Mouse (Mus musculus): ENCODE measurements around the gene Zic3.

Gene Zic3
- long read RNA-seq, experiment 1, result 0 reads
- long read RNA-seq, experiment 2, result 0 reads

GRCm38 (mm10) chrX:58022400-58022799 lies at the start of gene Zic3:
Gene Zic3, plus strand, starts transcription at chrX:58022700.
- intact Hi-C loops (cut with DNase I), result no loop called here

GRCm38 (mm10) chrX:57982351-57982750 lies 40.1 kb upstream of the Zic3 start:
- intact Hi-C loops (cut with DNase I), result no loop called here

DNA sequence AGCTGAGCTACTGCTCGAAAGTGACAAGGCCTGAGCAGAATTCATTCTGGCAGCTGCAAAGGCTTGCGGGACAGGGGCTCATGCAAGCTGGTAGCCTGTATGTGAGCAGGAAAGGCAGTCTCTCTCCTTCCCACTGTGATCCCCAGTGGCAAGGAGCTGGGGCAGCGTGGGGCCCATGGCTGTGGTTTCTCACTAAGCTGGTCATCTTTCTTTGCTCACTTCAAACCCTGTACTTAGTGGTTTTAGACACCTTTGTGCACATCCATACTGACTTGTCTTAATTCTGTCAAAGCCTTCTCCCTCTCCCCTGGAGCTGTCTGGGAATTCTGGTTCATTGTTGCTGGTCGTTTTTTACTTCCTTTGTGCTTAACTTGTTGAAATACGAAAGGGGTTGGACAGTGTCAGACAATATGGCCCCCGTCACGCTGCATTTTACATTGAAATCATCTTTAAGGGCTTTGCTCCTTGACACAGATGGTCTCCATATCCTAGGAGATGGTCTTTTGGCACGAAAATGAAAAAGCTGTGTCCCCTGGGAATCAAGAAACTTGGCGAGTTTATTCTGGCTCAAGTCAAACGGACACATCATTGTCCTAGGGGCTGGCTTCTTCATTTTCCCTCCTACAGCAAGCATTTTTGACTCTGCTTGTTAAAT lies 34.9 kb upstream of the Zic3 start:
- intact Hi-C loops (cut with DNase I), result no loop called here

DNA sequence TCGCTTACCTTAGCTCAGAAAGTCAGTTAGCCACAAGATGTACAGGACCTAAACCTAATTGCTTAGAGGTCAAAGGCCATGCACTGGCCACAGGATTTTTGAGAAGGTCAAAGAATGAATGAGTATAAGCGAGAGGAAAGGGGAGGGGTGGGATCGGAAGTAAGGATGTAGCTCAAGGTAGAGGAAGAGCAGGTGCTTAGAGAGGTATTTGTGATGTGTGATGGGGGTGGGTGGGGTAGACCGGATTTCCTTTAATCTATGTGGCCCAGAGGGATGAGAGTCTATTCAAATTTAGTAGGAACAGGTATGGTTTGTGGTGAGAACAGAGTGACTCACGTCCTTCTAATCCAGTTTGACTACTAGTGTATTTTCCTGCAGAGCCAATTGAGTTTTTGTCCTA lies 9.1 kb upstream of the Zic3 start:
- intact Hi-C loops (cut with DNase I), result no loop called here

GRCm38 (mm10) chrX:58014093-58014492 lies 8.4 kb upstream of the Zic3 start:
- intact Hi-C loops (cut with DNase I), result no loop called here

DNA sequence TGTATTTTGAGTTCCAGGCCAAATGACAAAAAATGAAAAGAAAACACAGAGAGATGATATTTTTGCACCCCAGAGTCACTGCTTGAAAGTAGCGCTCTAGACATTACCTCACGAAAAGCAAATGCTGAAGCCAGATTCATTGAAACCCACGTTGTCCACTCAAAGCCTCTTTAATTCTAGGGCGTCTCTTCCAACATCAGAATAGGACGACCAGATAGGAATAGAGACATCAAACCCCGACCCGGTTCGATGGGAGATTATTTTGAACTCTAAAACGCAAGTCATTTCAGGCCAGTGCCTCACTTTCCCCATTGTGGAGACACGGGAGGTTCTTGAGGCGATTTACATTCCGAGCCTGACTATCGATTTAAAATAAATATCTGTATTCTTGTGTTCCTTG lies 7.7 kb upstream of the Zic3 start:
- intact Hi-C loops (cut with DNase I), result no loop called here

- intact Hi-C loops (cut with DNase I), result no loop called here
Measured at GRCm38 (mm10) chrX:58015336-58015945, 7.1 kb upstream of the Zic3 start.

- intact Hi-C loops (cut with DNase I), result no loop called here
Measured at GRCm38 (mm10) chrX:58018720-58019119, 3.8 kb upstream of the Zic3 start.

DNA sequence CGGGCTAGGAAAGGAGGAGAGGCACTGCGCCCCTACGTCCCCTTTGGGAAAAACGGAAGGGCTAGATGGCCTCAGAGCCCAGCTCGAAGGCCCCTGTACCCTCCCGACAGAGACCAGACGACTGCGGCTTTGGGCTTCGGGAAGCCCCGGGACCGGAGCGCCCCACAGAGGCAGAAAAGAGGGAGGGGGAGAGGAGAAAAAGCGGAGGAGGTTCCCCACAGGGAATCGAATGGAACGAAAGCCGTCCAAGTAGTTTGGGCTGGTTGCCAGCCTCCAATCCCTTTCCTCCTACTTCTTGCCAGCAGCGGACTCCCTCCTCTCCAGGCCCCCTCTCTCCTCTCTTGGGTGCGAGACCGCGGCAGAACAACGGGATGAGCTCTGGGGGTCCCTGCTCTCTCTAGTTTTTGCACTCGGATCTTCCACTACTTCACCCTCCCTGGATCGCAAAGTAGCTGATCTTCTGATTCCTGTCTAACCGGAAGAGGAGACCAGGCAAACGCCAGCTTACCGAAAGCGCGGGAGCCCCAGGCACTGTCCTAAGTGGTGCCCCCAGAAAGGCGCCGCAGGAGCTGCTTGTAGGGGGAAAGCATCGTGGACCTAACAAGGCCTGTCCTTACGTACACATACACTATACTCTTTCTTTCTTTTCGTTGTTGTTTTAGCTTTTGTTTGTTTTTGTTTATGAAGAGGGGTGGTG lies 3.1 kb upstream of the Zic3 start:
- intact Hi-C loops (cut with DNase I), result no loop called here

- intact Hi-C loops (cut with DNase I), result no loop called here
Measured at GRCm38 (mm10) chrX:58027631-58028030, 5.1 kb downstream of the Zic3 start.

- intact Hi-C loops (cut with DNase I), result no loop called here
Measured at GRCm38 (mm10) chrX:58028082-58028481, 5.6 kb downstream of the Zic3 start.

DNA sequence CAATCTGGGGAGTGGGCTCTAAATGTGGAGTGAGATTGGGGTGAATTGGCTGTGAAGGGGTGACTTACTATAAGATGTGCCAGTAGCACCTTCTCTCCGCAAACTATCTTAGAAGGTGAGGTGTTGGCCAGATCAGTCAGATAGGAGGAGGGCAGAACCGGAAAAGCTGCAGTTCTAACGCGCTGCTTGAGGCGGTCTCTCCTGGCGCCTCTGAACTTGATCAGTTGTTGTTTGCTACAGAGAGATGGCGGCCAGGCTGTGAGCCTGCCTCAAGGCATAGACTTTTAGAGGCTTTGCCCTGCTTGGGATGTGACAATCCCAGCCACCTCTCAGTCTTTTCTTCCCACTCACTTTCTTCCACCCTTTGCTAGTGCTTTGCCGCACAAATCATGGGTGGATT lies 6.4 kb downstream of the Zic3 start:
- intact Hi-C loops (cut with DNase I), result no loop called here

DNA sequence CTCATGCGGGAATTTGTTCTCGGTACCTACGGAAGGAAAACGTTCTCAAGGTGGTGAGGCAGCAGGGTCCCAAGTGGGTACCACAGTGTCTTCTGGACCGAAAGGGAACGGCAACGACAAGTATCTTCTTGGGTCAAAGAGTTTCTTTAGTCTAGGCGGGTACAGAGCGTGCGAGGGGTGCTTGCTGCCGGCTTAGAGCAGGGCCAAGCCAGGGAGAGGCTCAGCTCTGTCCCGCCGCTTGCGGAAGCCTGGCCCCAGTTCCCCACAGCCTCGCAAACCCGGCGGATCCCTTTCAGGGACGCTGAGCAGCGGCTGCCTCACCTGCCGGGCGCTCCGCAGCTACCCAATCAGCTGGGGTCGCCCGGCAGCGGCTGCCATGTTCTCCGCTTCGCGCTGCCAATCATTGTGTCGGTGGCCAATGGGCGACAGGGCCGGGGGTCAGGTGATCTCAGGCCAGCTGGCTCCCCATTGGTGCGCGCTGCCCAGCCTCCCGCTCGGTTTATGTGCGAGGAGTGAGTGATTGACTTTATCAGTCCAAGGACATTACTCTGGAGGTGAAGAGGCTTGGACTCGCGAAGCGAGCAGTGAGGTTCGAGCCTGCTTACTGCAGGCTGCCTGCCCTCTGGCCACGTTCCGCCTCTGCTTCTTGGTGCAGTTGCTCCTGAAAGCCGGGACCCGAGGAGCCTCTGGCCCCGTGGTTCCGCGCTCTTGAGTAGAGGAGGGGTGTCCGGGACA lies 7.8 kb downstream of the Zic3 start:
- intact Hi-C loops (cut with DNase I), result loop anchor here (10.0 kb wide), 1 partner anchor 105 kb away; no protein-coding TSS in a partner anchor

DNA sequence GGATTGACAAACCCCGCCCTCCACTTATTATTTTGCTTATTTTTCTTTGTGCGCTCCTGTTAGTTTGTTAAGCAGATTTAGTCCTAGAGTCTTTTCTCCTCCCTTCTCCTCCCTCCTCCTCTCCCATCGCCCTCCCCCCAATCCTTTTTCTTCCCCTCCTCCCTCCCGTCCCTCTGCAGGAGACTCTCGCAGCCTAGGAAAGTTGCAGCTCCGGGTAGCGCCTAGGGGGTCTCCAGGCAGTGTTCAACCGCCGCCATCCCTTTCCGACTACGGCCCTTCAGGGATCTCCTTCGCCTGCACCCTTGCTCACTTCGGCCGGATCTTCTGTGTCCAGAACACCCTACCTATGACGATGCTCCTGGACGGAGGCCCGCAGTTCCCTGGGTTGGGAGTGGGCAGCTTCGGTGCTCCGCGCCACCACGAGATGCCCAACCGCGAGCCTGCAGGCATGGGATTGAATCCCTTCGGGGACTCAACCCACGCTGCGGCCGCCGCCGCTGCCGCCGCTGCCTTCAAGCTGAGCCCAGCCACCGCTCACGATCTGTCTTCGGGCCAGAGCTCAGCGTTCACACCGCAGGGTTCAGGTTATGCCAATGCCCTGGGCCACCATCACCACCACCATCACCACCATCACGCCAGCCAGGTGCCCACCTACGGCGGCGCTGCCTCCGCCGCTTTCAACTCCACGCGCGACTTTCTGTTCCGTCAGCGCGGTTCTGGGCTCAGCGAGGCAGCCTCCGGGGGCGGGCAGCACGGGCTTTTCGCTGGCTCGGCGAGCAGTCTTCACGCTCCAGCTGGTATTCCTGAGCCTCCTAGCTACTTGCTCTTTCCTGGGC lies 8.6 kb downstream of the Zic3 start:
- intact Hi-C loops (cut with DNase I), result loop anchor here (10.0 kb wide), 1 partner anchor 106 kb away; no protein-coding TSS in a partner anchor

DNA sequence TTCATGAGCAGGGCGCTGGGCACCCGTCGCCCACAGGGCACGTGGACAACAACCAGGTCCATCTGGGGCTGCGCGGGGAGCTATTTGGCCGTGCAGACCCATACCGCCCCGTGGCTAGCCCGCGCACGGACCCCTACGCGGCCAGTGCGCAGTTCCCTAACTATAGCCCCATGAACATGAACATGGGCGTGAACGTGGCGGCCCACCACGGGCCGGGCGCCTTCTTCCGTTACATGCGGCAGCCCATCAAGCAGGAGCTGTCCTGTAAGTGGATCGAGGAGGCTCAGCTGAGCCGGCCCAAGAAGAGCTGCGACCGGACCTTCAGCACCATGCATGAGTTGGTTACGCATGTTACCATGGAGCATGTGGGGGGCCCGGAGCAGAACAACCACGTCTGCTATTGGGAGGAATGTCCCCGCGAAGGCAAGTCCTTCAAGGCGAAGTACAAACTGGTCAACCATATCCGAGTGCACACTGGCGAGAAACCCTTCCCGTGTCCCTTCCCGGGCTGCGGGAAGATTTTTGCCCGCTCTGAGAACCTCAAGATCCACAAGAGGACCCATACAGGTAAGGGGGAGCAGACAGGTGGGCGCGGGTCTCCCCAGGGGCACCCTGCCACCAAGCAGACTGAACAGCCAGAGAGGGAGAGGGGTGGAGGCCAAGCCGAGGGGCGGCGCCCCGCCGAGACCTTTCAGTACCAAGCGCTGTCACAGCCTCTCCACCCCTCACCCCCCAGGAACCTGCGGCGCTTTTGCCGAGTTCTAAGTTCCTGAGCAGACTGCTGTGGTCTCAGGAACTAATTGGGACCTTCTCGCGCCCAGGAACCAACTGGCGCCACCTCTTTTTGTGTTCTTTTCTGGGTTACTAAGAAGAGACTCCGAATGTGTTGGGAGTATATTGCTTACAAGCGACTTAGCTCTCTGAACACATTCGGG lies 9.4 kb downstream of the Zic3 start:
- intact Hi-C loops (cut with DNase I), result loop anchor here (10.0 kb wide), 1 partner anchor 107 kb away; no protein-coding TSS in a partner anchor

GRCm38 (mm10) chrX:58032622-58033021 lies 10.1 kb downstream of the Zic3 start:
- intact Hi-C loops (cut with DNase I), result loop anchor here (10.0 kb wide), 1 partner anchor 108 kb away; no protein-coding TSS in a partner anchor

DNA sequence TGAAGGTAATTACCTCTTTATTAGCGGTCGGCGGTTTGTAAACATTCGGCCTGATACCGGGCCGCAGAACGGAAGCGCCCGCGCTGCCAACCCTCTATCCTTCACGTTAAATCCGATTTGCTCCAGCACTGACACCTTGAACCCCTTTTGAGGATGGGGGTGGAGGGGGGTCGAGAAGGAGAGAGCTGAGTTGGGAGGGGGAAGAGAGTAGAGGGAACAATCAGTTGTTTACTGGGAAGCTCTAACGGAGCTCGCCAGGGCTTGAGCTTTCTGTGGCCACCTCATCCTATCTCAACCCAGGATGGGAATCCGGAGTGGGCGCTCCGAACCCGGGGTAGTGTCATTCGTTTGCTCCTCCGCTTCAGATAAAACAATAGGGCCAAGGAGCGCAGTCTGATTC lies 11.0 kb downstream of the Zic3 start:
- intact Hi-C loops (cut with DNase I), result loop anchor here (10.0 kb wide), 1 partner anchor 109 kb away; no protein-coding TSS in a partner anchor

- intact Hi-C loops (cut with DNase I), result loop anchor here (10.0 kb wide), 1 partner anchor 114 kb away; no protein-coding TSS in a partner anchor
Measured at GRCm38 (mm10) chrX:58038061-58039007, 15.8 kb downstream of the Zic3 start.

All from adrenal gland (tissue).